Mouse (Mus musculus): ENCODE measurements around the gene Mtmr14.

The Mtmr14 gene

GRCm38 (mm10) chr6:113330547-113330946, 92.9 kb downstream of the Mtmr14 start:
- no peak for DNase-seq (ENCODE audit: low read depth, low spot score)
